Mouse (Mus musculus): ENCODE data around the gene Rab12.
"Not testable (repeated sequence)": the region's sequence is repeated elsewhere in the genome, so short reads cannot be mapped to it uniquely, and the experiment has no call there.

Gene Rab12

GRCm38 (mm10) chr17:66519554-66520553 is at the start of gene Rab12:
Gene Rab12 (minus strand): TSS chr17:66519729.
- CTCF ChIA-PET, result no interaction called here

- CTCF ChIA-PET, result no interaction called here
These were observed 44.7 kb upstream of the Rab12 start for GRCm38 (mm10) chr17:66564213-66564612.

- CTCF ChIA-PET, result no interaction called here
These were observed 44.0 kb upstream of the Rab12 start for GRCm38 (mm10) chr17:66563551-66563950.

- CTCF ChIA-PET, result no interaction called here
These were observed 41.9 kb upstream of the Rab12 start for GRCm38 (mm10) chr17:66561380-66561779.

GRCm38 (mm10) chr17:66558404-66559317 is 39.1 kb upstream of the Rab12 start:
- CTCF ChIA-PET, result no interaction called here

- CTCF ChIA-PET, result no interaction called here
These were observed 33.2 kb upstream of the Rab12 start for GRCm38 (mm10) chr17:66552690-66553089.

- CTCF ChIA-PET, result no interaction called here
These were observed 31.0 kb upstream of the Rab12 start for GRCm38 (mm10) chr17:66550486-66550885.

- CTCF ChIA-PET, result no interaction called here
These were observed 12.8 kb upstream of the Rab12 start for GRCm38 (mm10) chr17:66532285-66532684.

GRCm38 (mm10) chr17:66523396-66523795 is 3.9 kb upstream of the Rab12 start:
- CTCF ChIA-PET, result no interaction called here

GRCm38 (mm10) chr17:66522631-66523030 is 3.1 kb upstream of the Rab12 start:
- CTCF ChIA-PET, result not testable (repeated sequence)

- CTCF ChIA-PET, result no interaction called here
These were observed 514 bp downstream of the Rab12 start for GRCm38 (mm10) chr17:66518877-66519553.

- CTCF ChIA-PET, result no interaction called here
These were observed 2.6 kb downstream of the Rab12 start for GRCm38 (mm10) chr17:66516953-66517352.

- CTCF ChIA-PET, result interaction anchor here (0.5 to 0.7 kb wide), 2 partner anchors 10 to 273 kb away, joined by 3 to 8 read pairs; no protein-coding TSS in a partner anchor
These were observed 5.1 kb downstream of the Rab12 start for GRCm38 (mm10) chr17:66514288-66514995.

- CTCF ChIA-PET, result no interaction called here
These were observed 7.2 kb downstream of the Rab12 start for GRCm38 (mm10) chr17:66512202-66512956.

- CTCF ChIA-PET, result no interaction called here
These were observed 9.3 kb downstream of the Rab12 start for GRCm38 (mm10) chr17:66510221-66510683.

- CTCF ChIA-PET, result no interaction called here
These were observed 12.2 kb downstream of the Rab12 start for GRCm38 (mm10) chr17:66507049-66507954.

- CTCF ChIA-PET, result no interaction called here
These were observed 14.6 kb downstream of the Rab12 start for GRCm38 (mm10) chr17:66504964-66505363.

GRCm38 (mm10) chr17:66504248-66504647 is 15.3 kb downstream of the Rab12 start:
- CTCF ChIA-PET, result no interaction called here

GRCm38 (mm10) chr17:66503466-66503865 is 16.1 kb downstream of the Rab12 start:
- CTCF ChIA-PET, result no interaction called here

Measured in spleen, embryonic (tissue).